Mouse (Mus musculus): ENCODE data around the gene Alk. TPM values are rescaled to one million over a fixed set of nuclear protein-coding genes. Genes with fewer than 3 reads are reported as not detected.

Alk gene
- polyA plus RNA-seq, 1 experiment from 2014 or later: 0.56 TPM

DNA sequence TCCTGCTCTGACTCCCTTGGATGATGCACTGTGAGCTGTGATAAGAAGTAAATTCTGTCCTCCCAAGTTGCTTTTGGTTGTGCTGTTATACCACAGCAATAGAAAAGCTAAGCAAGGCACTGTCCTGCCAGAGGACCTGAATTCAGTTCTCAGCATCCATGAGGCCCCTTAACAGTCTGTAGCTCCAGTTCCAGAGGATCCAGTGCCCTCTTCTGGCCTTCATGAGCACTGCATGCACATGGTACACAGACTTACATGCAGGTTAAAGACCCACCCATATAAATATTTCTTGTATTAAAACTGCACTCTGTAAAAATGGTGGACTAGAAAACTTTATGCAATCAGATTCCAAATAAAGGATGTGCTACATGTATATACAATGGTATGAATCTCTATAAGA, 326.1 kb downstream of the Alk start:
- no peak for DNase-seq (ENCODE audit: low spot score)
- Histone ChIP-seq H3K4me1 (ENCODE audit: control insufficient read depth, insufficient read depth, low read length) (no peaks in the 10 kb centered on the region), H3K27ac (replicated peaks; ENCODE audit: low read depth, low read length) (no peak overlapping the region), H3K4me3 (ENCODE audit: low read depth, low read length) (no peak overlapping the region), H3K9me3 (ENCODE audit: control insufficient read depth, low read length) (peaks cover 7% of the 10 kb centered on the region; the same call in 1 of the 2 replicates), H3K4me2 (ENCODE audit: low read depth, low read length) (no peak overlapping the region), H3K9ac (ENCODE audit: low read depth, low read length) (no peak overlapping the region), H3K27me3 (replicated peaks; ENCODE audit: control insufficient read depth, insufficient read depth, low read length) (no peaks in the 10 kb centered on the region; the same call in 1 of the 2 replicates), H3K36me3 (ENCODE audit: control insufficient read depth, insufficient read depth, low read length) (no peaks in the 10 kb centered on the region)
- ATAC-seq (ENCODE audit: low read depth): no peak

DNA sequence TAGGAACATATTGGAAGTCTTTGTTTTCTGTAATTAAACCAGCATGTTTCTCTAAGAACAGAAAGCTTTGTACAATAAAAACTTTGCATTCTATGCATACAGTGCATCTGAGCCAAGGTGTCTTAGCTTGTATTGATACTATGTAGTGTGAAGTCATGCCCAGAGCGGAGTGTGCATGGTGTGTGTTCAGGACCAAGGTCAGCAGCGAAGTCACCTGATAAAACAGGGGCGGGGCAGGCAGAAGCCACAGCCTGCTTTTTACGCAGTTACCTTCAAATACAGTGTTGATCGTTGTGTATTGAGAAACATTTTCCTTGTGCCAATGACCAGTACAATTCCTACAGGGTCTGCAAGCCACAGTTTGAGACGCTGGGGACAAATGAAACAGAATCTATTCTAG, 327.6 kb downstream of the Alk start:
- 67% methylated on average over 6 of the region's 6 CpGs for WGBS
- Histone ChIP-seq H3K9me3 (ENCODE audit: control insufficient read depth, low read length) (peaks cover 7% of the 10 kb centered on the region; the same call in 1 of the 2 replicates), H3K9ac (ENCODE audit: low read depth, low read length) (no peak overlapping the region), H3K36me3 (ENCODE audit: control insufficient read depth, insufficient read depth, low read length) (no peaks in the 10 kb centered on the region), H3K4me1 (ENCODE audit: control insufficient read depth, insufficient read depth, low read length) (no peaks in the 10 kb centered on the region), H3K4me2 (ENCODE audit: low read depth, low read length) (no peak overlapping the region), H3K4me3 (ENCODE audit: low read depth, low read length) (no peak overlapping the region), H3K27ac (replicated peaks; ENCODE audit: low read depth, low read length) (no peak overlapping the region), H3K27me3 (replicated peaks; ENCODE audit: control insufficient read depth, insufficient read depth, low read length) (no peaks in the 10 kb centered on the region; the same call in 1 of the 2 replicates)
- DNase-seq (ENCODE audit: low spot score): no peak
- ATAC-seq (ENCODE audit: low read depth): no peak

DNA sequence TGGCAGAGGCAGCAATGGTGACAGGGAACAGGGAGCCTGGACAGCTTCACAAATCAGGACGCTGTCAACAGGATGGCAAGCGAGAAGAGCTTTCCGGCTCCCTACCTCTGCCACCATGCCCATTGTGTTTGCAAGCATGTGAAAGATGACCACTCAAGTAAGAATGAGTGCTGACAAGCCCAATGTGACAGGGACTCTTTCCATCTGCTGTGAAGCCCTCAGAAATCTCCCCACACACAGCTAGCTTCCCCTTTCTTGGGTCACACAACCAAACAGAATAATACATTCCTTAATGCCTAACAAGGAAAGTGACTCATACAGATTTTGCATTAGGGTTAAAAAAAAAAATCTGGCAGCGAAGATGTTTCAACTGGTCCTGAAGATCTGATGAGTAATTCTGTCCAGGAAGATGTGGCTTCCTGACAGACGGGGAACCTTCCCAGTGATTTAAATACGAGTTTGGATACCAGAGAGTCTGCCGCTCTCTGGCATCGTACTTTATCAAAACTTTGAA, 329.0 kb downstream of the Alk start:
- no peak for ATAC-seq (ENCODE audit: low read depth)

DNA sequence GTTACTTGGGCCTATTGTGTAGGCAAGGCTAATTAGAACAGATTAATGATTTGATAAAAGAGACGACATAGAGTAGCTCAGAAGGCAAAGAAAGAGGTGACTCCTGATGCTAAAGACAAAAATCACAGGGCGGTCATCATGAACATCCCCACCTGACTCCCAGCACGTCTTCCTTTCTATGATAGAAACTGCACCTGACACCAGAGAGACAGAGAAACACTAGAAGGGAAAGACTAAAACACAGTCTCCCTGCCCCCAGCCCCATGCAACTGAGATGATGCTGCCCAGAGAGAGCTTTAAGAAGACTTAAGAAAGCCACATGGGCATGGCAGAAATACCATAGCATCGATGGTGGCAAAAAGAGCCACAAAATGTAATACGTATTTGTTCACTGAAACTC, 330.2 kb downstream of the Alk start:
- 84% methylated on average over 5 of the region's 5 CpGs for WGBS
- Histone ChIP-seq H3K4me3 (ENCODE audit: low read depth, low read length) (no peak overlapping the region), H3K9me3 (ENCODE audit: control insufficient read depth, low read length) (peaks cover 7% of the 10 kb centered on the region; the same call in 1 of the 2 replicates), H3K36me3 (ENCODE audit: control insufficient read depth, insufficient read depth, low read length) (no peaks in the 10 kb centered on the region), H3K9ac (ENCODE audit: low read depth, low read length) (no peak overlapping the region), H3K4me2 (ENCODE audit: low read depth, low read length) (no peak overlapping the region), H3K4me1 (ENCODE audit: control insufficient read depth, insufficient read depth, low read length) (no peaks in the 10 kb centered on the region), H3K27me3 (replicated peaks; ENCODE audit: control insufficient read depth, insufficient read depth, low read length) (no peaks in the 10 kb centered on the region; the same call in 1 of the 2 replicates), H3K27ac (replicated peaks; ENCODE audit: low read depth, low read length) (no peak overlapping the region)
- DNase-seq (ENCODE audit: low spot score) (no peak), ATAC-seq (ENCODE audit: low read depth) (no peak)

More for the DNA sequence above, 329.0 kb downstream of the Alk start:
- Histone ChIP-seq H3K9ac (ENCODE audit: low read depth, low read length) (no peak overlapping the region), H3K4me1 (ENCODE audit: control insufficient read depth, insufficient read depth, low read length) (no peaks in the 10 kb centered on the region), H3K4me2 (ENCODE audit: low read depth, low read length) (no peak overlapping the region), H3K9me3 (ENCODE audit: control insufficient read depth, low read length) (peaks cover 7% of the 10 kb centered on the region; the same call in 1 of the 2 replicates), H3K4me3 (ENCODE audit: low read depth, low read length) (no peak overlapping the region), H3K27ac (replicated peaks; ENCODE audit: low read depth, low read length) (no peak overlapping the region), H3K27me3 (replicated peaks; ENCODE audit: control insufficient read depth, insufficient read depth, low read length) (no peaks in the 10 kb centered on the region; the same call in 1 of the 2 replicates), H3K36me3 (ENCODE audit: control insufficient read depth, insufficient read depth, low read length) (no peaks in the 10 kb centered on the region)
- no peak for DNase-seq (ENCODE audit: low spot score)
- WGBS: 77% methylated on average over 8 of the region's 8 CpGs

DNA sequence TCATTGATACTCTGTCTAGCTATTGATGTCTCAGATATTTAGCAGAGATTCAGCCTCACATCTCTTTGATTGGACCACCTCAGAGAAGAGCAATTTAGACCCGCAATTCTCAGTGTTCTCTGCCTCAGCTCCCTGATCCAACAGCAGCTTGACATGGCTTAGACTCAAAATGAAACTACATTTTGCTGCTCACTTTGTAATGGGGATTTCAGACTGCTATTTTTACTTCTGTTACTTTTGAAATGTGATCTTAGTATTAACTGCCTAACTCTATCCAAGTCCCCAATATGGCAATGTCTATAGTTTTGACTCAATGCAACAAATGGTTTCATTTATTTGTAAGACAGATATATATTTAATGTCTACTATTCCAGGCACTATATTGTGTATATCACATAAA, 332.8 kb downstream of the Alk start:
- Histone ChIP-seq H3K4me2 (ENCODE audit: low read depth, low read length) (no peak overlapping the region), H3K4me1 (ENCODE audit: control insufficient read depth, insufficient read depth, low read length) (no peaks in the 10 kb centered on the region), H3K27ac (replicated peaks; ENCODE audit: low read depth, low read length) (no peak overlapping the region), H3K9ac (ENCODE audit: low read depth, low read length) (no peak overlapping the region), H3K27me3 (replicated peaks; ENCODE audit: control insufficient read depth, insufficient read depth, low read length) (no peaks in the 10 kb centered on the region; the same call in 1 of the 2 replicates), H3K4me3 (ENCODE audit: low read depth, low read length) (no peak overlapping the region), H3K36me3 (ENCODE audit: control insufficient read depth, insufficient read depth, low read length) (no peaks in the 10 kb centered on the region), H3K9me3 (ENCODE audit: control insufficient read depth, low read length) (no peaks in the 10 kb centered on the region)
- DNase-seq (ENCODE audit: low spot score): no peak
- ATAC-seq (ENCODE audit: low read depth): no peak
- 62% methylated on average over 1 of the region's 1 CpGs for WGBS

DNA sequence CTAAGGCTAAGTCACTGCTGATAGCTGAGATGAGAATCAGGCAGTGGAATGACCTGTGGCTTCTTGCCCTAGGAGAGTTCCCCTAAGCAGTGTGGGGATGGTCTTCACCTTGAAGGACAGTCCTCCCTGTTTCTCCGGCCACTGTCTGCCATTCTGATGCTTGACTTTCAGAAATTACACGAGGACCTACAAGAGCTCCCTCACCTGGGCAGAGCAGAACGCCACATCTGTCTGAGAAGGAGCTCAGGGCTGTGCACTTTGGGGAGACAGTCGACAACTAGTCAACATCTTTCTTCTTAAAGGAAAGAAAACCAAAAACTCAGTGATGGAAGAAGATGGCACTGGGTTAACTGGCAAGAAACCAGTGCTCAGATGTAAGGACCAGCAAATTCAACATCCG, 335.9 kb downstream of the Alk start:
- Histone ChIP-seq H3K4me3 (ENCODE audit: low read depth, low read length) (no peak overlapping the region), H3K36me3 (ENCODE audit: control insufficient read depth, insufficient read depth, low read length) (no peaks in the 10 kb centered on the region), H3K4me2 (ENCODE audit: low read depth, low read length) (no peak overlapping the region), H3K9ac (ENCODE audit: low read depth, low read length) (no peak overlapping the region), H3K27me3 (replicated peaks; ENCODE audit: control insufficient read depth, insufficient read depth, low read length) (no peaks in the 10 kb centered on the region), H3K9me3 (ENCODE audit: control insufficient read depth, low read length) (no peaks in the 10 kb centered on the region), H3K4me1 (ENCODE audit: control insufficient read depth, insufficient read depth, low read length) (peaks cover 10% of the 10 kb centered on the region; the same call in 1 of the 2 replicates), H3K27ac (replicated peaks; ENCODE audit: low read depth, low read length) (no peak overlapping the region)
- ATAC-seq (ENCODE audit: low read depth): no peak
- no peak for DNase-seq (ENCODE audit: low spot score)
- 84% methylated on average over 5 of the region's 5 CpGs for WGBS

DNA sequence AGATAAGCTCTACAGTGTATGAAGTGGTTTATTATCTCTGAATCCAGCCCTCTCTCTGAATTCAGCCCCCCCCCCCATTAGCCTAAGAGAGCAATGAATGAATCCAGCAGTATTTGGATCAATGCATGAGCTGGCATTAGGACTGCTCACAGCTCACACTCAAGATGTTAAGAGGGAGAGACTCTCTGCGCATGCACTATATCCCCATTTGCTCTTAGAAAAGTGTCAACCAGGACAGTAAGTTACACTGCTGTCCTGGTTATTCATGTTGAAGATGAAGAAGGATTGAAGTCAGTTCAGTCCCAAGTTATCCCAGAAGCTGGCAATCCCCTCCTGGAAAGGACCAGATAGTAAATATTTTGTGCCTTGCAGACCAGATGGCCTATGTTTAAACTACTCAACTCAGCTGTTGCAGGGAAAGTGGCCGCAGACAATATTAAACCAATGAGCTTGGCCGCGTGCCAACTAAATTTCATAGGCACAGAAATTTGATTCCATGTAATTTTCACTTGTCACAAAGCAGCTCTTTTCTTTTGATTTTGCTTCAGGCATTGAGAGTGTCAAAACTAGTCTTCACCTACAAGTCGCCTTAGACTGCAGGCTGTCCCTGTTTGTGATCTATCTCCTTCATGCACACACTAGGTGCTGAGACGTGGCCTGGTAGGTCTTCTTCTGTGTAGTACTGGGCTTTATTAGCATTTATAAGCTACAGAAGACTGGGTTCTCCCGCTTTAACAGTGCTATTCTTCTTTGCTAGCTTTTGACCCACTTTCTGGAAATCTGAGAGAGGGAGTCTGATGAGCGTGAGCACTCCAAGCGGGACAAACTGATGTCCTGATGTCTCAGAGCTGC, 339.0 kb downstream of the Alk start:
- H3K27me3 ChIP-seq (replicated peaks; ENCODE audit: control insufficient read depth, insufficient read depth, low read length): no peaks in the 10 kb centered on the region
- H3K9ac ChIP-seq (ENCODE audit: low read depth, low read length): no peak overlapping the region
- H3K27ac ChIP-seq (replicated peaks; ENCODE audit: low read depth, low read length): no peak overlapping the region
- H3K4me1 ChIP-seq (ENCODE audit: control insufficient read depth, insufficient read depth, low read length): peaks cover 10% of the 10 kb centered on the region; the same call in 1 of the 2 replicates
- ATAC-seq (ENCODE audit: low read depth) (no peak), DNase-seq (ENCODE audit: low spot score) (peak; percentile 81)
- H3K36me3 ChIP-seq (ENCODE audit: control insufficient read depth, insufficient read depth, low read length): no peaks in the 10 kb centered on the region
- no peak overlapping the region for H3K4me2 ChIP-seq (ENCODE audit: low read depth, low read length)
- H3K4me3 ChIP-seq (ENCODE audit: low read depth, low read length): no peak overlapping the region
- 59% methylated on average over 9 of the region's 9 CpGs for WGBS
- no peaks in the 10 kb centered on the region for H3K9me3 ChIP-seq (ENCODE audit: control insufficient read depth, low read length)

DNA sequence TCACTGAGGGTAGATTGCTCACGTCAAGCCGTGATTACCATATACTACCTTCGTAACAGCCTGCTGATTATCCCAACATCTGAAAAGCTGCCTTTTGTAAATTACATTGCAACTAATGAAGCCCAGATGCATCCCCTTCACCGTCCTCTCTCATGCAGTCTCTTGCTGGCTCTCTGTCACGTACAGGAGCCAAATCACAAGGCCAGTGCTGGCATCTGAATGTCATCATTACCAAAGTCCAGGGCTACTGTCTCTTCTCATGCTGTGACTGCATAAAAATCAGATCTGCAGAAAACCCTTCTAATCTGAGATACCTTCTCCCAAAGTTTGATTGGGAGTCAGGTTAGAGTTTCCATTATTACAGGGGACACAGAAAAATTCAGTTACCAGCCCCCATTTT, 351.0 kb downstream of the Alk start:
- no peaks in the 10 kb centered on the region for H3K36me3 ChIP-seq (ENCODE audit: control insufficient read depth, insufficient read depth, low read length)
- DNase-seq (ENCODE audit: low spot score): no peak
- H3K9ac ChIP-seq (ENCODE audit: low read depth, low read length): no peak overlapping the region
- H3K9me3 ChIP-seq (ENCODE audit: control insufficient read depth, low read length): no peaks in the 10 kb centered on the region
- no peak overlapping the region for H3K4me2 ChIP-seq (ENCODE audit: low read depth, low read length)
- no peak overlapping the region for H3K27ac ChIP-seq (replicated peaks; ENCODE audit: low read depth, low read length)
- no peak overlapping the region for H3K4me3 ChIP-seq (ENCODE audit: low read depth, low read length)
- H3K4me1 ChIP-seq (ENCODE audit: control insufficient read depth, insufficient read depth, low read length): no peaks in the 10 kb centered on the region
- no peaks in the 10 kb centered on the region for H3K27me3 ChIP-seq (replicated peaks; ENCODE audit: control insufficient read depth, insufficient read depth, low read length)
- ATAC-seq (ENCODE audit: low read depth): no peak
- WGBS: 37% methylated on average over 5 of the region's 5 CpGs
